Mouse (Mus musculus): ENCODE results near the gene Zfp639. TPM values are rescaled to one million over a fixed set of nuclear protein-coding genes. Genes with fewer than 3 reads are reported as not detected.

Gene Zfp639
- polyA plus RNA-seq, 1 experiment from 2014 or later = 35.4 TPM

DNA sequence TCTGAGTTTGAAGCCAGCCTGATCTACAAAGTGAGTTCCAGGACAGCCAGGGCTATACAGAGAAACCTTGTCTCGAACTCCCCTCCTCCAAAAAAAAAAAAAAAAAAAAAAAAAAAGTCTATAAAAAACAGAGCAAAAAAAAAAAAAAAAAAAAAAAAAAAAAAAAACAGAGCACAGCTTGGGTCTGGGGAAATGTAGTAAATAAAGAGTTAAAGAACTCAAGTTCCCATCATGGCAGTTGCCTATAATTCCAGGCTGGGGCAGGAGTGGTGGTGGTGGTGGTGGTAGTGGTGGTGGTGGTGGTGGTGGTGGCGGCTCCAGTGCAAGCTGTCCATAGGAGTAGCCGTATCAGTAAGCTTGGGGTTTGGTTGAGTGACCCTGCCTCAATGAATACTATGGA is 27.0 kb upstream of the Zfp639 start:
- Histone ChIP-seq H3K27ac (replicated peaks; ENCODE audit: low read depth, low read length) (no peak overlapping the region), H3K4me2 (ENCODE audit: low read depth, low read length) (no peak overlapping the region), H3K4me1 (ENCODE audit: control insufficient read depth, insufficient read depth, low read length) (no peaks in the 10 kb centered on the region), H3K27me3 (replicated peaks; ENCODE audit: control insufficient read depth, insufficient read depth, low read length) (no peaks in the 10 kb centered on the region), H3K9me3 (ENCODE audit: control insufficient read depth, low read length) (no peaks in the 10 kb centered on the region), H3K9ac (ENCODE audit: low read depth, low read length) (no peak overlapping the region), H3K4me3 (ENCODE audit: low read depth, low read length) (no peak overlapping the region), H3K36me3 (ENCODE audit: control insufficient read depth, insufficient read depth, low read length) (no peaks in the 10 kb centered on the region)
- no peak for ATAC-seq (ENCODE audit: low read depth)
- 77% methylated on average over 3 of the region's 3 CpGs for WGBS
- DNase-seq (ENCODE audit: low spot score) = no peak

DNA sequence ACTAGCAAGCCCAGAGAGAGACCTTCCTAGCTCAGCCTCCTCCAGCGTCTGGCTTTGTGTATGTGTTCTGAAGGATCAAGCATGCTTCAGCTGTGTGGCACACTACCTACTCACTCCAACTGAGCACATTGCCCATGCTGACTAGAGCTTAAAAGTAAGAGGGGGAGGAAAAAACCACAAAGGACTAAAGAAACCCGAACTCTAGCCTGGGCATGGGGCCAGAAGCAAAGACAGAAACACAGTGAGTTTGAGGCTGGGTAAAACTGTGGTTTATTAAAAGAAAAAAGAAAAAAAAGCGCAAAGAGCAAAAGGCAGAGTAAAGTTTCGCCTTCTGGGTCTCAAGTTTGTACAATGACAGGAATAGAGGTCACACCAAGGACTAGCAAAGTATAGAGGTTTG is 23.5 kb upstream of the Zfp639 start:
- no peak overlapping the region for H3K4me3 ChIP-seq (ENCODE audit: low read depth, low read length)
- no peaks in the 10 kb centered on the region for H3K27me3 ChIP-seq (replicated peaks; ENCODE audit: control insufficient read depth, insufficient read depth, low read length)
- no peak overlapping the region for H3K27ac ChIP-seq (replicated peaks; ENCODE audit: low read depth, low read length)
- no peaks in the 10 kb centered on the region for H3K36me3 ChIP-seq (ENCODE audit: control insufficient read depth, insufficient read depth, low read length)
- H3K4me1 ChIP-seq (ENCODE audit: control insufficient read depth, insufficient read depth, low read length) = no peaks in the 10 kb centered on the region
- ATAC-seq (ENCODE audit: low read depth) (no peak; the same call in 1 of the 2 replicates), DNase-seq (ENCODE audit: low spot score) (peak; percentile 34)
- WGBS = 59% methylated on average over 4 of the region's 4 CpGs
- no peak overlapping the region for H3K9ac ChIP-seq (ENCODE audit: low read depth, low read length)
- no peak overlapping the region for H3K4me2 ChIP-seq (ENCODE audit: low read depth, low read length)
- no peaks in the 10 kb centered on the region for H3K9me3 ChIP-seq (ENCODE audit: control insufficient read depth, low read length)

DNA sequence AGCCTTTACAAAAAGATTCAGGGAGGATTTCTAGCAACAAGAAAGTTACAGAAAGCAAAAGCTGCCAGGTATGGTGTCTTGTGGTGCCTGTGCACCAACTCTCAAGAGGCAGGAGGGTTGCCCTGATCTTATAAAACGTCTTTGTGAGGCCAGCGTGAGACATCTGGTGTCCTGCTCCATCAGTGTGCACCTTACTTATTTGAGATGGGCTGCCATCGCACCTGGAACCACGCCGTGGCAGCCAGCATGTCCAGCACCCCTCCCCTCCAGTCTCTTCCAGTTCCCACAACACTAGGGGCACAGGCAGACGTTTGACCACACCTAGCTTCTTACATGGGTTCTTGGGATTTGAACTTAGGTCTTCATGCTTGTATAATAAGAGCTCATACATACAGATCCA is 21.9 kb upstream of the Zfp639 start:
- no peak overlapping the region for H3K4me3 ChIP-seq (ENCODE audit: low read depth, low read length)
- no peak overlapping the region for H3K4me2 ChIP-seq (ENCODE audit: low read depth, low read length)
- WGBS = 75% methylated on average over 6 of the region's 6 CpGs
- H3K9ac ChIP-seq (ENCODE audit: low read depth, low read length) = no peak overlapping the region
- no peak for ATAC-seq (ENCODE audit: low read depth)
- no peaks in the 10 kb centered on the region for H3K27me3 ChIP-seq (replicated peaks; ENCODE audit: control insufficient read depth, insufficient read depth, low read length)
- no peak for DNase-seq (ENCODE audit: low spot score)
- no peak overlapping the region for H3K27ac ChIP-seq (replicated peaks; ENCODE audit: low read depth, low read length)
- no peaks in the 10 kb centered on the region for H3K36me3 ChIP-seq (ENCODE audit: control insufficient read depth, insufficient read depth, low read length)
- no peaks in the 10 kb centered on the region for H3K4me1 ChIP-seq (ENCODE audit: control insufficient read depth, insufficient read depth, low read length)
- no peaks in the 10 kb centered on the region for H3K9me3 ChIP-seq (ENCODE audit: control insufficient read depth, low read length)

DNA sequence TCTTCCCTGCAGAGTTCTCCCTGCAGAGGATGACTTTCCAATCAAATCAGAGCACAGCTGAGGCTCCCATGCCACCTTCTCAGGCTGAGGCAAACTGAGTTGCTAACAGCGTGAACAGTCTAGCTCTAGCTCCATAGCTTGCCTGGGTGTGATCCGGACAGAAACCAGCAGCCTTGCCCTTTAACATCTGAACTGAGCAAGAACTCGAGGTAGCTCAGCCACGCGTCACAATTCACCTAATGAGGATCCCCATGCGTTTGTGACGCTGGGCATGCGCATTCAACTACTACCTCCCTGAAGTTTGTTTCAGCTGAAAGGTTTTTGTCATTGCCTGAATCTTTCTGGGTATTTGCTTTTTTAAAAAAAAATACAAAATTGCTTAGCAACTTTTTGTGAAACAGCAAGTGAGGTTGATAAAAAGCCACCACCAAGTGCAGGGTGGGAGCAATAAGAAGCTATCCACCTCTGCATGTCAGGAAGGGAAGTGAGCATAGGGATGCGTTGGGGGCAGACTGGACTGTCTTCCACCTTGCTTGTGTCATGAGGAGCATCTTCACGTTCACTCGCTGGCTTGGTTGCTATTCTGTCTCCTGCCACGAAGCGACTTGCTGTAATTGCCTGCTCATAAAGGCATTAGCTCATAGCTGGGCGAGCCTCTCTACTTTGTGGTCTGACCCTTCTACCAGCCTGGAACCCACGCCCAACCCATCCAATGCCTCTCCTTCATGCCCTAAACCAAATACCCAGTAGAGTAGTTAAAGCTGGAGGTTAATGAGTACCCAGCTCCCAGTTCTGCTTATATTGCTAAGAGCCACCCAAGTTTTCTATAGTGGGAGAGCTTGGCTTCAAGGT is 19.8 kb upstream of the Zfp639 start:
- no peaks in the 10 kb centered on the region for H3K4me1 ChIP-seq (ENCODE audit: control insufficient read depth, insufficient read depth, low read length)
- no peaks in the 10 kb centered on the region for H3K36me3 ChIP-seq (ENCODE audit: control insufficient read depth, insufficient read depth, low read length)
- ATAC-seq (ENCODE audit: low read depth) (peak; percentile 37; the same call in 1 of the 2 replicates), DNase-seq (ENCODE audit: low spot score) (no peak)
- 82% methylated on average over 15 of the region's 15 CpGs for WGBS
- H3K4me2 ChIP-seq (ENCODE audit: low read depth, low read length) = no peak overlapping the region
- H3K9me3 ChIP-seq (ENCODE audit: control insufficient read depth, low read length) = no peaks in the 10 kb centered on the region
- H3K4me3 ChIP-seq (ENCODE audit: low read depth, low read length) = no peak overlapping the region
- no peak overlapping the region for H3K9ac ChIP-seq (ENCODE audit: low read depth, low read length)
- no peaks in the 10 kb centered on the region for H3K27me3 ChIP-seq (replicated peaks; ENCODE audit: control insufficient read depth, insufficient read depth, low read length)
- no peak overlapping the region for H3K27ac ChIP-seq (replicated peaks; ENCODE audit: low read depth, low read length)

DNA sequence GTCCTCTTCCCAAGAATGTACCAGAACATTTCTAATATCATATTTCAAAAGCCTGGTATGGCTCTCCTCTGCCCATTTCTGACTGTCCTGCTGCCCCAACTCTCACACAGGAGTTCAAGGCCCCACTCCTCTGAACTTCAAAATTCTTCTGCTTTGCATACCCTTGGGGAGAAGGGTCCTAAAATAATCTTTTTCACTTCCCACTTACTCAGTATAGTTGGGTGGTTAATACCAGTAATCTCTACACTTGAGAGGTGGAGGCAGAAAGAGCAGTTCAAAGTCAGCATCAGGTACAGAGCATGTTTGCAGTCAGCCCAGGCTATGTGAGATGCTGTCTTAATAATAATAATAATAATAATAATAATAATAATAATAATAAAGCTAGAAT is 19.1 kb upstream of the Zfp639 start:
- ATAC-seq (ENCODE audit: low read depth) = no peak
- Histone ChIP-seq H3K4me3 (ENCODE audit: low read depth, low read length) (no peak overlapping the region), H3K9me3 (ENCODE audit: control insufficient read depth, low read length) (no peaks in the 10 kb centered on the region), H3K9ac (ENCODE audit: low read depth, low read length) (no peak overlapping the region), H3K27me3 (replicated peaks; ENCODE audit: control insufficient read depth, insufficient read depth, low read length) (no peaks in the 10 kb centered on the region), H3K36me3 (ENCODE audit: control insufficient read depth, insufficient read depth, low read length) (no peaks in the 10 kb centered on the region), H3K4me2 (ENCODE audit: low read depth, low read length) (no peak overlapping the region), H3K27ac (replicated peaks; ENCODE audit: low read depth, low read length) (no peak overlapping the region), H3K4me1 (ENCODE audit: control insufficient read depth, insufficient read depth, low read length) (no peaks in the 10 kb centered on the region)
- no peak for DNase-seq (ENCODE audit: low spot score)

DNA sequence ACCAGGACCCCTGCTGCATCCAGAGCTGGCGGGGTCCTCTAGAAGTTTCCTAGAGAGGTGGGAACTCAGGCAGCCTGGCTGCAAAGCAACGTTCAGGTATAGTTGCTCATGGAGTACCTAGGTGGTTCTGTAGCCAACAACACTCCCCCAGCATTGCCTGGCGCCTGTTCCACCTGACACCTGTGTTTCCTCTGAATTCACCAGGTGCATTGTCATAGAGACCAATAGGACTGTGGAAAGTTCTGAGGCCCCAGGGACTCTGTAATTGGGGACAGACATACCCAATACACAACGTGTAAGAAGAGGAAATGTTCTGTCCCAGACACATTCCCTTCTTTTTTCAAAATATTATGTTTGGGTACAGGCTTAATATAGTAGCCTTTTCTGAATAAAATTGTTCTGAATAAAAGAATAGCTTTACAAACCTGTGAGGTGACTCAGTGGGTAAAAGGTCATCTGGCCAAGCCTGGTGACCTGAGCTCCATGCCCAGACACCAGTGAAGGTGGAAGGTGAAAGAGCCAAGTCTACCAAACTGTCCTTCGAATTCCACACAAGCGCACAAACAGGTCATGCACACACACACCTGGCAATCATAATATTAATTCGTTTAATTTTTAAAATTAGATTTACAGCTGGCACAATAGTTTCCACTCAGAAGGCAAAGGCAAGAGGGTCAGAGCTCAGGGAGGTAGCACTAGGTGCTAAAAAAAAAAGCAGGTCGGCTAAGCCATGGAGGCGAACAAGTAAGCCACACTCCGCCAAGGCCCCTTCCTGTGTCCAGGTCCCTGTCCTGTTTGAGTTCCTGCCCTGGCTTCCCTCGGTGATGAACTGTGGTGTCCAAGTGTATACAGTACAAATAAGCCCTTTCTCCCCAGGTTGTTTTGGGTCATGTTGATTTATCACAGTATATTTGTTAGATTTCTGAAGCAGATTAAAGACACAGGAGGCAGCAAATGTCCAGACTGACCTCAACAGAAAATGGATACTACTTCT is 17.7 kb upstream of the Zfp639 start, which contains the start of gene Kcnmb3:
Gene Kcnmb3 (minus strand): TSS at position 135 of the 994 bp plus-strand sequence.
- no peak within 1 kb of the TSS for H3K4me2 ChIP-seq (ENCODE audit: low read depth, low read length)
- H3K27me3 ChIP-seq (replicated peaks; ENCODE audit: control insufficient read depth, insufficient read depth, low read length) = no peaks in the 10 kb centered on the region
- 70% methylated on average over 11 of the region's 11 CpGs for WGBS
- DNase-seq (ENCODE audit: low spot score) (no peak), ATAC-seq (ENCODE audit: low read depth) (no peak)
- no peaks in the 10 kb centered on the region for H3K36me3 ChIP-seq (ENCODE audit: control insufficient read depth, insufficient read depth, low read length)
- H3K27ac ChIP-seq (replicated peaks; ENCODE audit: low read depth, low read length) = no peak within 1 kb of the TSS
- no peak within 1 kb of the TSS for H3K4me3 ChIP-seq (ENCODE audit: low read depth, low read length)
- no peak within 1 kb of the TSS for H3K9ac ChIP-seq (ENCODE audit: low read depth, low read length)
- no peaks in the 10 kb centered on the region for H3K9me3 ChIP-seq (ENCODE audit: control insufficient read depth, low read length)
- H3K4me1 ChIP-seq (ENCODE audit: control insufficient read depth, insufficient read depth, low read length) = no peaks in the 10 kb centered on the region

DNA sequence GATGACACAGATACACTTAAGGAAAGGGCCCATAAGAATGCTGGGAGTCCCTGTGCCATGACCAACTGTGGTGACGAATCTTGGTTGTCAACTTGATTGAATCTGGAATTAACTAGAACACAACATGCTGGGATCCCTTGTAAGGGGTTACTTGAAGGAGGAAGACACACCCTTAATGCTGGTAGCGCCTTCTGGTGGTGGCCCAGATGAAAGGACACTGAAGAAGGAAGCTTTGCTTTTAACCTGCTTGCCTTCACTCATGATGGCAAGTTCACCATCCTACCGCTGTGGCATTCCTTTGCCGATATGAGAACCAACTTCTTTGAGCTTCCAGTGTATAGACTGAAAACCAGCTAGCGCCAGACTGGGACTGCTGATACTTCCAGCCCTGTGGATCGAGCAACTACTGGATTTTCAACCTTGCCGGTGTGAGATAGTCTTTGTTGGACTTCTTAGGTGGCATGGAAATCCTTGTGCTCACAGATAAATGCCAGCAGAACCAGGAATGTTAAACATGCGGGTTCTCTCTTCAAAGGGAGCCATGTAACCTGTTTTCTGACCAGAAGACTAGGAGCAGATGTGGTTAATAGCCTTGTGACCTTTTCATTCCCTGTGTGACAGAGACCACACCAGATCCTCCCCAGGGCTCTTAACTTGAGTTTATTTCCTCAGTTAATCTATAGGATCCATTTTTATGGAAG is 15.5 kb upstream of the Zfp639 start:
- 73% methylated on average over 8 of the region's 8 CpGs for WGBS
- H3K9me3 ChIP-seq (ENCODE audit: control insufficient read depth, low read length) = no peaks in the 10 kb centered on the region
- no peak for ATAC-seq (ENCODE audit: low read depth)

DNA sequence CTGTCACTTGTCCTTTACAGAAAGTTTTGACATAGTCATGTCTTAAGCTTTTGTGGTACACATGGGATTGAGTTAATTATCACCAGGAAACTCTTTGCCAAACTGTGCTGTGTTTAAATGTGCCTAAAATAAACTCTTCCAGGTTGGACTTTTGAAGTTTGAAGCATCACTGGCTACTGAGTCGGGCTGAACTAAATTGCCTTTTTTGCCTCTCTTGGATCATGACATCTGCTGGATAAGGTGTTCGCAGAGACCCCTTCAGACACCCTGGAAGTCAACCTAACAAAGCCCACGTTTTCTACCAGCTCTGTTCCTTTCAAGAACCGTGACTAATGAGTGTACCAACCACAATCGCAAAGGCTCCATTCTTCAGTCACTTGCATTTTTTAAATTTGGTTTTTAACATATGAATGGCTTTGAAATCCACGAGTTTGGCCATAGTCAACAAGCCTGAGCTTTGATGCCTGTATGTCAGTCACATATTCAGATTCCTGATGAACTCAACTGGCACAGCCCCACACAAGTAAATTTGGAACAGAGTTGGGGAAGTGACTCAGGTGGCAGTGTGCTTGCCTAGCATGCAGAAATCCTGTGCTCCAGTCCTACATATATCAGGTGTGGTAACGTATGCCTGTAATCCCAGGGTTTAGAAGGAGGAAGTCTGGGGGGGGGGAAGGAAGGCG is 14.8 kb upstream of the Zfp639 start:
- no peaks in the 10 kb centered on the region for H3K36me3 ChIP-seq (ENCODE audit: control insufficient read depth, insufficient read depth, low read length)
- no peaks in the 10 kb centered on the region for H3K4me1 ChIP-seq (ENCODE audit: control insufficient read depth, insufficient read depth, low read length)
- ATAC-seq (ENCODE audit: low read depth) (no peak), DNase-seq (ENCODE audit: low spot score) (no peak)
- no peak overlapping the region for H3K9ac ChIP-seq (ENCODE audit: low read depth, low read length)
- no peaks in the 10 kb centered on the region for H3K27me3 ChIP-seq (replicated peaks; ENCODE audit: control insufficient read depth, insufficient read depth, low read length)
- WGBS = 45% methylated on average over 8 of the region's 8 CpGs
- H3K9me3 ChIP-seq (ENCODE audit: control insufficient read depth, low read length) = no peaks in the 10 kb centered on the region
- no peak overlapping the region for H3K4me2 ChIP-seq (ENCODE audit: low read depth, low read length)
- no peak overlapping the region for H3K27ac ChIP-seq (replicated peaks; ENCODE audit: low read depth, low read length)
- no peak overlapping the region for H3K4me3 ChIP-seq (ENCODE audit: low read depth, low read length)

More for the DNA sequence above, 15.5 kb upstream of the Zfp639 start:
- Histone ChIP-seq H3K36me3 (ENCODE audit: control insufficient read depth, insufficient read depth, low read length) (no peaks in the 10 kb centered on the region), H3K27me3 (replicated peaks; ENCODE audit: control insufficient read depth, insufficient read depth, low read length) (no peaks in the 10 kb centered on the region), H3K4me2 (ENCODE audit: low read depth, low read length) (no peak overlapping the region), H3K4me3 (ENCODE audit: low read depth, low read length) (no peak overlapping the region), H3K4me1 (ENCODE audit: control insufficient read depth, insufficient read depth, low read length) (no peaks in the 10 kb centered on the region), H3K9ac (ENCODE audit: low read depth, low read length) (no peak overlapping the region), H3K27ac (replicated peaks; ENCODE audit: low read depth, low read length) (no peak overlapping the region)
- no peak for DNase-seq (ENCODE audit: low spot score)

All from embryonic facial prominence, embryonic 14.5 days (tissue).